Mouse (Mus musculus) liver, adult 2 months (tissue): Measurements from ENCODE around the gene Ankrd42. TPM values are rescaled to one million over a fixed set of nuclear protein-coding genes. Genes with fewer than 3 reads are reported as not detected.

Experiments
- DNase-seq: peaks from one replicate; pipeline ENCODE4 v3.0.0-alpha.2; 2011; ENCODE audit warnings: low read depth, low spot score; ENCODE audit errors: extremely low read depth
- H3K27ac ChIP-seq: fragments of 200-500 bp; replicated peaks from 2 replicates; pipeline ENCODE4 v1.5.1; 2012; ENCODE audit warnings: low read depth, mild to moderate bottlenecking, control low read depth, inconsistent platforms, low read length; ENCODE audit not compliant: insufficient read depth
- H3K27me3 ChIP-seq: fragments of 200-500 bp; 2 replicates; pipeline ENCODE4 v1.6.1; 2012; ENCODE audit warnings: mild to moderate bottlenecking, moderate library complexity, low read length, inconsistent platforms; ENCODE audit not compliant: control insufficient read depth, insufficient read depth
- H3K36me3 ChIP-seq: fragments of 200-500 bp; 2 replicates; pipeline ENCODE4 v1.6.1; 2012; ENCODE audit warnings: low read length, inconsistent platforms; ENCODE audit not compliant: control insufficient read depth, insufficient read depth
- H3K4me1 ChIP-seq: fragments of 200-500 bp; 2 replicates; pipeline ENCODE4 v1.6.1; 2011; ENCODE audit warnings: low read length; ENCODE audit not compliant: control insufficient read depth, insufficient read depth
- H3K4me3 ChIP-seq: fragments of 200-500 bp; 2 replicates; pipeline ENCODE4 v1.5.1; 2011; ENCODE audit warnings: low read depth, mild to moderate bottlenecking, control low read depth, low read length, moderate library complexity; ENCODE audit not compliant: insufficient read depth
- H3K79me2 ChIP-seq: fragments of 200-500 bp; 2 replicates; pipeline ENCODE4 v1.6.1; 2012; ENCODE audit warnings: inconsistent platforms, mild to moderate bottlenecking, low read length, moderate library complexity; ENCODE audit not compliant: control insufficient read depth, insufficient read depth
- H3K9ac ChIP-seq: fragments of 200-500 bp; 2 replicates; pipeline ENCODE4 v1.6.1; 2012; ENCODE audit warnings: low read depth, mild to moderate bottlenecking, control low read depth, inconsistent platforms, low read length
- CTCF ChIP-seq: fragments of 200-500 bp; IDR thresholded peaks from 2 replicates; pipeline ENCODE4 v1.5.1; 2011; ENCODE audit warnings: low read depth, low read length, control low read depth
- POLR2A ChIP-seq: fragments of 200-500 bp; IDR thresholded peaks from 2 replicates; pipeline ENCODE4 v1.6.1; 2011; ENCODE audit warnings: low read length, control low read depth; ENCODE audit not compliant: insufficient read depth; ENCODE audit errors: extremely low read depth
- WGBS: fragments of 180-500 bp; shearing (Covaris S2); methylation state at CpG from one replicate; pipeline ENCODE4 v1.1.7; 2018; 5-methylcytosine and 5-hydroxymethylcytosine counted together
- polyA plus RNA-seq: library from polyadenylated mRNA; depleted of rRNA; stranded (reverse); fragments of >200 nt; gene quantifications from 2 replicates; pipeline ENCODE4 v1.2.3, GENCODE M21; 2012
- total RNA-seq: library from RNA; depleted of rRNA; stranded (reverse); fragments of >200 nt; gene quantifications from 2 replicates; pipeline ENCODE4 v1.2.3, GENCODE M21; 2014

Ankrd42 gene
- total and polyA plus RNA-seq, 2 experiments, result 0.32 to 1.3 TPM

- no peak for DNase-seq
- Histone ChIP-seq H3K27ac (no peak overlapping the region), H3K4me3 (no peak overlapping the region; the same call in 1 of the 2 replicates), H3K4me1 (peaks cover 2% of the 10 kb centered on the region), H3K36me3 (peaks cover 11% of the 10 kb centered on the region), H3K79me2 (peaks cover 3% of the 10 kb centered on the region; the same call in 1 of the 2 replicates), H3K9ac (no peak overlapping the region), H3K27me3 (no peaks in the 10 kb centered on the region)
- 65% methylated on average over 5 of the region's 5 CpGs for WGBS
- TF ChIP-seq CTCF, result no peak
- TF ChIP-seq POLR2A, result no peak
Measured at GRCm38 (mm10) chr7:92638050-92638449, 1.1 kb upstream of the Ankrd42 start.

GRCm38 (mm10) chr7:92636295-92637011, 489 bp downstream of the Ankrd42 start:
- Histone ChIP-seq H3K79me2 (peaks cover 3% of the 10 kb centered on the region; the same call in 1 of the 2 replicates), H3K27me3 (no peaks in the 10 kb centered on the region), H3K4me1 (peaks cover 2% of the 10 kb centered on the region), H3K27ac (no peak overlapping the region), H3K4me3 (peak overlapping the region; percentile 92), H3K9ac (peak overlapping the region; percentile 69), H3K36me3 (peaks cover 6% of the 10 kb centered on the region; the same call in 1 of the 2 replicates)
- DNase-seq, result no peak
- TF ChIP-seq CTCF (no peak), POLR2A (no peak)
- WGBS, result 4% methylated on average over 49 of the region's 49 CpGs

GRCm38 (mm10) chr7:92630167-92630566, 6.8 kb downstream of the Ankrd42 start:
- peak; percentile 26 for DNase-seq
- H3K4me3 ChIP-seq, result no peak overlapping the region
- WGBS, result 59% methylated on average over 2 of the region's 2 CpGs

GRCm38 (mm10) chr7:92624488-92624887, 12.5 kb downstream of the Ankrd42 start:
- Histone ChIP-seq H3K9ac (no peak overlapping the region), H3K27me3 (no peaks in the 10 kb centered on the region), H3K27ac (no peak overlapping the region), H3K4me1 (no peaks in the 10 kb centered on the region), H3K36me3 (no peaks in the 10 kb centered on the region), H3K79me2 (no peaks in the 10 kb centered on the region), H3K4me3 (no peak overlapping the region)
- no peak for TF ChIP-seq POLR2A
- TF ChIP-seq CTCF, result no peak
- WGBS, result 40% methylated on average over 2 of the region's 2 CpGs
- DNase-seq, result no peak

More at GRCm38 (mm10) chr7:92630167-92630566, 6.8 kb downstream of the Ankrd42 start:
- H3K4me1 ChIP-seq, result no peaks in the 10 kb centered on the region
- no peaks in the 10 kb centered on the region for H3K36me3 ChIP-seq
- no peaks in the 10 kb centered on the region for H3K27me3 ChIP-seq
- H3K27ac ChIP-seq, result no peak overlapping the region
- no peaks in the 10 kb centered on the region for H3K79me2 ChIP-seq
- TF ChIP-seq CTCF (no peak), POLR2A (no peak)
- no peak overlapping the region for H3K9ac ChIP-seq

GRCm38 (mm10) chr7:92610830-92611229, 26.1 kb downstream of the Ankrd42 start:
- Histone ChIP-seq H3K27me3 (no peaks in the 10 kb centered on the region), H3K27ac (no peak overlapping the region), H3K36me3 (no peaks in the 10 kb centered on the region), H3K79me2 (no peaks in the 10 kb centered on the region), H3K4me3 (no peak overlapping the region), H3K4me1 (no peaks in the 10 kb centered on the region), H3K9ac (no peak overlapping the region)
- TF ChIP-seq CTCF, result no peak
- TF ChIP-seq POLR2A, result no peak
- WGBS, result 85% methylated on average over 7 of the region's 7 CpGs
- DNase-seq, result no peak

GRCm38 (mm10) chr7:92604961-92605360, 32.0 kb downstream of the Ankrd42 start:
- H3K9ac ChIP-seq, result no peak overlapping the region
- no peaks in the 10 kb centered on the region for H3K27me3 ChIP-seq
- H3K36me3 ChIP-seq, result no peaks in the 10 kb centered on the region
- no peaks in the 10 kb centered on the region for H3K79me2 ChIP-seq
- TF ChIP-seq POLR2A, result no peak
- no peak for TF ChIP-seq CTCF
- H3K27ac ChIP-seq, result no peak overlapping the region
- DNase-seq, result no peak
- 91% methylated on average over 7 of the region's 7 CpGs for WGBS
- H3K4me1 ChIP-seq, result no peaks in the 10 kb centered on the region
- no peak overlapping the region for H3K4me3 ChIP-seq
